Mouse (Mus musculus): ENCODE results near the gene Sept7.

GRCm38 (mm10) chr9:25327727-25328370 lies 75.6 kb downstream of the Sept7 start:
- TF ChIP-seq CTCF (conservative IDR thresholded peaks at IDR 0.05; ENCODE audit: low read length) (no peak), NANOG (IDR thresholded peaks at IDR 0.05; ENCODE audit: borderline replicate concordance, low read length) (no peak)

All from E14TG2a.4 (cell line).